Mouse (Mus musculus): ENCODE data around the gene Echdc3. TPM values are rescaled to one million over a fixed set of nuclear protein-coding genes. Genes with fewer than 3 reads are reported as not detected.

Echdc3 gene
- total RNA-seq, 2 experiments from 2014 or later = 0.58 to 0.75 TPM

DNA sequence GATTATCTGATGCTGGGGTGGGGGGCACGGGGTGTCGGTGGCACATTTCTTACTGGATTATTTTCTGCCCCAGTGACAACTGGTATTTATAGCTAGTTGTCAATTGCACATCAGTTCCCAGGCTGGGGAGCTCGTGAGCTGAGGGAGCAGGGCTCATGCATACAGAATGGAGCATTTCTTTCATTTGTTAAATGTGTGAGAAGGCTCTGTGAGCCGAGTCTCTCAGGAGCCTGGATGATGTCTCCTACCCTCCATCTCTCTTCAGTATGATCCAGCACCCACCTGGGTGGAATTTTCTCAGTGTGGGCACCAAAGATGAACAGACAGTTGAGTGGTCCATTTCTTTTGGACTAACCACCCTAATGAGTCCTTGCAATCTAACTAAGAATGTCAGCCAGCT lies 25.9 kb downstream of the Echdc3 start:
- no peak for DNase-seq (ENCODE audit: extremely low spot score in 1 of 2, low spot score in 2 of 2)
- intact Hi-C loops (cut with DNase I) = no loop called here

- DNase-seq (ENCODE audit: extremely low spot score in 1 of 2, low spot score in 2 of 2) = no peak
- intact Hi-C loops (cut with DNase I) = no loop called here
Observed at GRCm38 (mm10) chr2:6179749-6180117, 33.1 kb downstream of the Echdc3 start.

DNA sequence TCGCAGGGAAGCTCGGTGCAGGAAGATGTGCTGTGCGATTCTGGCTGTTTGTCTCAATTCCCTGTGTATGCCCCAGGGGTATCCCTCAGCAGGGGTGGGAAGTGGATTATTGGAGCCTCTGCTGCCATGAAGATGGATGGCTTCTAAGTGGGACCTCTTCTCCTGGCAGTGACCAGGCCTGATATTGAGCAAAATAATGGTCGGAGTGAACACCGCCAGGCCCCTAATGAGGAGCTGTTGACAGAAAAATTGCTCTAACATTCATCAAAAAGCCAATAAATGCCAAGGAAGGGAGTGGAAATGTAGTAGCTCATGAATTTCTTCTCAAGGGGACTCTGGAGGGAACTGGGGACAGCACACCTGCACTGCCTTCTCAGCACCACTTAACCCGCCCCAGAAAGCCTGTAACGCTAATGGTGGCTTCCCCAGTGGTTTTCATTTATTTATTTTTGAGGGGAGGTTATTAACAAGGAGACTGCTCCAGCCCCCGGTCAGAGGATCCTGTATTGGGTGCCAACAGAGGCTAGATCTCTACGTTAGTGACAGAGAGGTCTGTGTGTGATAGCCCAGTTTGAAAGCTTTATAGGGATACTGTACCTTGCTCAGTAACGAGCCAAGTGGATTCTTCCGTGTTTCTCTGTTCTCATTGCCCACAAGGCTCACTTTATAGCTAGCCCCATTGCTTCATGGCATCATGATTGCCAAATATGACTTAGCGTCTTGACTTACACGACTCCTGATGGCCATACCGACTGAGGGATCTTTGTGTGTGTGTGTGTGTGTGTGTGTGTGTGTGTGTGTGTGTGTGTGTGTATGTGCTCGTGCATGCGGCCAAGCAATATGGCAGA lies 33.7 kb downstream of the Echdc3 start:
- DNase-seq (ENCODE audit: extremely low spot score in 1 of 2, low spot score in 2 of 2) = no peak
- intact Hi-C loops (cut with DNase I) = no loop called here

DNA sequence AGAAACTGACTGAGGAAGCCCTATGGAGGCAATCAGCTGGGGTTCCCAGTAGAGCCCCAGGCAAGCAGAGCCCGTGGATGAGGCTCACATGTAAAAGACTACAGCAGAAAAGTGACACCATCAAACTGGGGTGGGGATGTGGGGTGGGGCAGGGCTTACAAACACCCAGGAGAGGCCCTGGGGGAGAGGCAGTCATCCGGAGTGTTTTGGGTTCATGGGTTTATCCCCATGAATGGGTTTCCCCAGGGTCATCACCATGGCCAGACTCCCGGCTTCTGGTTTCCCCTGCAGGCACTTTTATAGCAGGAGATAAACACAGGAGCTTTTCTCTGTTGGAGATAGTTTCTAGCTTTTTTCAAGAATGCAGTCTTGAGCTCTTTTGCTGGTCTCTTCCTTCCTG lies 39.8 kb downstream of the Echdc3 start:
- intact Hi-C loops (cut with DNase I) = no loop called here
- DNase-seq (ENCODE audit: extremely low spot score in 1 of 2, low spot score in 2 of 2) = no peak

DNA sequence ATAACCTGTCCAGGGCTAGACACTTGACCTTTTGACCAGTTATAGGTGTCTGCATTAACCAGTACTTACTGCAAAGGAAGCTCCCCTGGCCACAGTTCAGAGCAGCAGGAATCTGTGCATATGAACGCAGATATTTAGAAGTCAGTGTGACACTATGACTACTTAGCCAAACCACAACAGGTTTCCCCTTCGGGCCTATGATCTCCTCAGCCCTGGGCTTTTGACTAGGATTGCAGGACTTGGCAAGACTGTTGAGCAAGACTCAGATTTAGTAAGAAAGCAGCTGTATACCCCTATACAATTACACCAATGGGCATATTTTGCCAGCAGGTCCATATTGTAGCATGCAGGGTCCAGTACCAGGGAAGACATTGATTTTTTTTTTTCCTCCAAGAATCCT lies 44.3 kb downstream of the Echdc3 start:
- intact Hi-C loops (cut with DNase I) = loop anchor here (2.0 kb wide), 1 partner anchor 174 kb away; no protein-coding TSS in a partner anchor
- no peak for DNase-seq (ENCODE audit: extremely low spot score in 1 of 2, low spot score in 2 of 2)

GRCm38 (mm10) chr2:6167843-6168558 lies 44.8 kb downstream of the Echdc3 start:
- peak; percentile 72 to 74 for DNase-seq (ENCODE audit: extremely low spot score in 1 of 2, low spot score in 2 of 2)
- intact Hi-C loops (cut with DNase I) = loop anchor here (2.0 kb wide), 1 partner anchor 173 kb away; no protein-coding TSS in a partner anchor

DNA sequence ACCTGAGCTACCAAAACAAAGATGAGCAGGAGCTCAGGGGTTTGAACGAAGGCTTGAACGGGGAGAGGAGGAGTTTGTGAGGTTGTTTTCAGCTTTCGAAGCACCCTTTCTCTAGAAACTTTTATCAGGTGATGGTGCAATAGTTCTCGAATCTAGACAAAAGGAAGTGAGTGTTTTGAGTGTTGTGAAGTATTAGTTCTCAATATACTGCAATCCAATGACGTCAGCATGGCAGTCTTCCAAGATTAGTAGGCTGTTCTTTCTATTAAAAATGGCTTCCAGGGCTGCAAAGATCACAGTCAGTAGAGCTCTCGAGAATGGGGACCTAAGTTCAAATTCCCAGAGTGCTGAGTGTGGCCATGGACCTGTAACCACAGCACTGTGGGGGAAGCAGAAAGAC lies 47.1 kb downstream of the Echdc3 start:
- intact Hi-C loops (cut with DNase I) = no loop called here
- DNase-seq (ENCODE audit: extremely low spot score in 1 of 2, low spot score in 2 of 2) = no peak

DNA sequence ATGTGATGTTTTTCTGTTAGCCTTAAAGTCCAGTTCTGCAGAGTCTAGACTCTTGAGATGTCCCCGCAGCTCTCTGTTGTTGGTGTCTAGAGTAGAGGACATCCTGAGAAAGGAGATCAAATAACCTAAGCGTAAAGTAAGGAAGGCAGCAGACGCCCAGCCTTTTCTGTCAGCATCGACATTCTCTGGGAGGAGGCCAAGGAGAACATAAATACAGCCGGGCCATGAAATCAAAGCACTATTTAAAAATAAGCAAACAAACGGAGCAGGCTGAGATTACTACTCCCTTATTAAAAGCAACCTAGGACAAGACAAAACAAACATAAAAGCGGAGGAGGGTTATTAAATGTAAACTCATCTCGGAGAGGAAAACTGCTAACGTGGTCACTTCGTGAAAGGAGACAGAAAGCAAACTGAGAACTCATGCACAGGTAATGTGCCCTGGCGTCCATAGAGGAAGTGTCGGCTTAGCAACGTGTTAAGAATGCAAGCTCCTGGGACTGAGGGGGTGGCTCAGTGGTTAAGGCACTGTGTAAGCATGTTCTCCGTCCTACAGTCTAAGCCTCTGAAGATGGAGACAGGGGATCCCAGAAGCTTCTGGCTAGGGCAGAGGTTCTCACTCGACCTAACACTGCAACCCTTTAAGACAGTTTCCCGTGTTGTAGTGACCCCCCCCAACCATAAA lies 48.1 kb downstream of the Echdc3 start:
- intact Hi-C loops (cut with DNase I) = no loop called here
- peak in 1 of 2 experiments; percentile 62 for DNase-seq (ENCODE audit: extremely low spot score in 1 of 2, low spot score in 2 of 2)

DNA sequence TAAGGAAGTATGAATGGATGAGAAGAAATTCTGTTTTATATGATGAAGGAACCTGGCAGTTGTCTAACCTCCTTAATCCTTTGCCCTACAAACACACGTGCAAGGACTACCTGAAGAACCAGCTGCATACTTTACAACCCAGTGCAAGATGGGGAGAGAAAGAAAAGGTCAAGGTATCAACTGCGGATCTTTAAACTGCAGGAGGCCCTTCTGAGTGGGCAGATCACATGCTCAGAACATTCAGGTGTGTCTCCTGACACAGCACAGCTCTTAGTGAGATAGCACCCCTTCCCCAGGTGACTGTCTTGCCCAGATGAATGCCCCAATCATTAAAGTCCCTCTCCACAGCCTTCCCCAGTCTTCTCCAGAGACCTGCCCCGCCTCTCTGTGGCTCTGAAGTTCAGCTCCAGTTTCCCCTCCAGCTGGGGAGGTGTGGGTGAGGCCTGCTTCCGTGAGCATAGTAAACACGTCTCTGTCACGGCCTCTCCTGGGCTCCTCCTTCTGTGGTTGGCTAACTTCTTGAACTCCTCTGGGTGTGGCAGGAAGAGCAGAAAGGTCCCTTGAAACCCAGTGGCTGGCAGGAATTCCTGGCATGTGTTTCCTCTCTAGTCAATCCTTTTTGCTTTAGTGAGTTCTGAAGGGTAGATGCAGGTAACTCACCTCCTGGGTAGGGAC lies 50.3 kb downstream of the Echdc3 start:
- DNase-seq (ENCODE audit: extremely low spot score in 1 of 2, low spot score in 2 of 2) = peak in 1 of 2 experiments; percentile 77
- intact Hi-C loops (cut with DNase I) = no loop called here

GRCm38 (mm10) chr2:6159735-6160134 lies 53.1 kb downstream of the Echdc3 start:
- intact Hi-C loops (cut with DNase I) = no loop called here
- DNase-seq (ENCODE audit: extremely low spot score in 1 of 2, low spot score in 2 of 2) = no peak

- no peak for DNase-seq (ENCODE audit: extremely low spot score in 1 of 2, low spot score in 2 of 2)
- intact Hi-C loops (cut with DNase I) = no loop called here
Observed at GRCm38 (mm10) chr2:6159219-6159618, 53.6 kb downstream of the Echdc3 start.

- DNase-seq (ENCODE audit: extremely low spot score in 1 of 2, low spot score in 2 of 2) = no peak
- intact Hi-C loops (cut with DNase I) = no loop called here
Observed at GRCm38 (mm10) chr2:6157635-6158034, 55.2 kb downstream of the Echdc3 start.

DNA sequence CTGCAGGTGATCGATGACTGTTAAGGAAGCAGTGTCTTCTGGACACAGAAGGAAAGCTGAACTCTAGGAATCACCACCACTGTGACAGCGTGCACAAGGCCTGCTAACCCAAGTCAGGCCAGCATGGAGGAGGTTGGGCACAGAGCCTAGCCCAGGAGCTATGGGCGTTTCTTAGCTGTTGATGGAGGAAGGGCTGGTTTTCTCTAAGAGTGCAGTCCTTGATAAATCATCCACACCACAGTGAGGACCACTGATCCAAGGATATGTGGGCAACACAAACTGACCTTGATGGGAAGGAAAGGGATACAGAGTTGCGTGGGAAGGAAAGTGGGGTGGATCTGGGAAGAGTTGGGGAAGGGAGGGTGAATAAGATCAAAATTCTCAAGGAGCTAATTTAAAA lies 55.6 kb downstream of the Echdc3 start:
- intact Hi-C loops (cut with DNase I) = no loop called here
- DNase-seq (ENCODE audit: extremely low spot score in 1 of 2, low spot score in 2 of 2) = no peak

DNA sequence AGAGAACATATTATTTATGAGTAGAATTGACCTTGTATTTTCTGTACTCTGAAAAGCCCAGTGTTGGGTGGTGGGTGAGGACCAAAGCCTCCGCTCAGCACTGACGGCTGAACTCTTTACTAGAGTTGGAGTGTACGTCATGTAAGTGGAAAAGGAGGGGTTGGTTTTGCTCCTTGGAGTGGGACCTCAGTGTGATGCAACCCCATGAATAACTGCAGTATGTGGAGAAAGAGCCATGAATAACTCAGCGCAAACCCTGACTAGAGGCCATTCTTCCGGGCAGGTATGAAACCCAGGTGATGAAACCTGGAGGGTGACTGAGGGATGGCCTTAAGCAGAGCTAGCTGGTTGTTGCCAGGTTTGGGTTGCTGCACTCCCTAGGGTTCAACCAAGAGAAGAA lies 63.0 kb downstream of the Echdc3 start:
- intact Hi-C loops (cut with DNase I) = no loop called here
- DNase-seq (ENCODE audit: extremely low spot score in 1 of 2, low spot score in 2 of 2) = no peak

DNA sequence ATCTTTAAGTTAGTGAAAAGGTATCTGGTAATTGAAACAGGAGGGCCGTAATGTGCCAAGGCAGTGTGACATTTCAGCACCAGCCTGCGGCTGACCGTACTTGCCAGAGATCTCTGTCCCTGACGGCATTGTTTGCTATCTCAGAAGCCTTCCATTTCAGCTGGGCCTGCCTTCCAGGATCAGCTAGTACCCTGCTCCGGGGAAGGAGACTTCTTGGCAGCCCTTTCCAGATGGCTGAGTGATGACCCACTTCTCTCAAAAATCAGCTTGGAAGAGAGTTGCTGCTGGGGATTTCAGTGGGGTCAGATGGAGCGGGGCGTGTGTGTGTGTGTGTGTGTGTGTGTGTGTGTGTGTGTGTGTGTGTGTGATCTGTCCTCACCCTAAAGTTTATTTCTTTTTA lies 65.9 kb downstream of the Echdc3 start:
- intact Hi-C loops (cut with DNase I) = no loop called here
- no peak for DNase-seq (ENCODE audit: extremely low spot score in 1 of 2, low spot score in 2 of 2)

DNA sequence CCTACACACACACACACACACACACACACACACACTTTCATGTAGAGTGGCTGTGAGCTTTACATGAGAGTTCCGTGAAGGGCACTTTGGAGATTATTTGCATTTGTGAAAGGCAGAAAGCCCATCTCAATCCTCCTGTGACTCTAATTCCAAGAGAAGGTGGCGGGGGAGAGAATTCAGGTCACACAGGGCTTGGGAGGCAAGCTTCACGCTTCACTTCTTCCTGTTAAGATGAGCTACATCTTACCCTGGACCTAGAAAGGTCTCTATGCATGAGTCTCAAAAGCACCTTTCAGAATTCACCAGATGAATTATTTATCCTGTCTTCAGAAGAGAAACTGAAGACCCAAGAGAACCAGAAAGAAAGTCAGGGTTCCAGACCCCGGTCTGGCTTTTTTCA lies 66.6 kb downstream of the Echdc3 start:
- DNase-seq (ENCODE audit: extremely low spot score in 1 of 2, low spot score in 2 of 2) = no peak

DNA sequence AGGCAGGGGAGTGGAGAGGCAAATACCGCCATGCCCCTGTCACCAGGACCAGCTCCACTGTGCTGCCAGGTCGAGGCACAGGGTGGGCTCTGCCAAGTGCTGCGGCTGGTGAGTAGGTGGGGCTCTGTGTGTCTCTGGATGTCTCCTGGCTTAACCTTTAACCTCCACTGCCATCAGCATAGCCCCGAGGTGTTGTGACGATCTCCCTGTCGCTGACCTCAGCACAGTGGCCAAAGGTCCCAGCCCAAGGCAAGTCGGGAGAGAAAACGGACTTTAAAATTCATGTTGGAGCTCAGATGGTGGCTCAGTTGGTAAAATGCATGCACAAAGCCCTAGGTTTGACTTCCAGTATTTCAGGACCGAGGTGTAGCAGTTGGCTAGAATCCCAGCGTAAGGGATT lies 67.2 kb downstream of the Echdc3 start:
- DNase-seq (ENCODE audit: extremely low spot score in 1 of 2, low spot score in 2 of 2) = no peak
- intact Hi-C loops (cut with DNase I) = no loop called here

More for the DNA sequence above, 66.6 kb downstream of the Echdc3 start:
- intact Hi-C loops (cut with DNase I) = no loop called here

DNA sequence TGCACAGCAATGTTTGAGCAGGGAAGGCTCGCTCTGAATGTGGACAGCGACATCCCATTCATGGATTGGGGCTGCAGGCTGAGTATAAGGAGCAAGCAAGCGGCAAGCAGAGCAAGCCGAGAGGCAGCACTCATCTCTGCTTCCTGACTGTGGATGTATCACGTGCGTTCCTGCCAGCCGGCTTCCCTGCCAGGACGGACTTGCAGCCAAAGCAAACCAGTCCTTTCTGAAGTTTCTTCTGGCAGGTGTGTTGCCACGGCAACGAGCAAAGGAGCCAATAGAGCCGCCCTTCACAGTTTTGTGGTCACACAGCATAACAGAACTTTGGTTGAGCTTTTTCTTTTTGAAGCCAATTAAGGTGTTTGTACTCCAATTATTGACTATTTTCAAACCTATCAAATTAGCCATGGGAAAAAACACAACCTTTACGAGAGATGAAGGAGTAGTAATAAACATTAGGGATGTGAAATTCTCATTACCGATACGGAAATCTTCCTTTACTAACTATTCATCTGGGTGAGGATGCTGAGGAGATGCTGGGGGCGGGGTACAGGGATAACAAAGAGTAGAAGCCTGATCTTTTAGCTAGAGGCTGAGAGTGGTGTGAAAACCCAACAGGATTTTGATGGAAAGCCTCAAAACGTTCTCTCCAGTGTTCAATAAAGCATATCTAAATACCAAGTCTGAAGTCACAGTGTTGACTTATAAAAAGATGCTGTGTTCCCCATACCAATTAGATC lies 69.7 kb downstream of the Echdc3 start:
- peak in 1 of 2 experiments; percentile 41 for DNase-seq (ENCODE audit: extremely low spot score in 1 of 2, low spot score in 2 of 2)
- intact Hi-C loops (cut with DNase I) = no loop called here
